Mouse (Mus musculus): ENCODE measurements around the gene Khdc1a. TPM values are rescaled to one million over a fixed set of nuclear protein-coding genes. Genes with fewer than 3 reads are reported as not detected.
"Not testable (repeated sequence)": the region's sequence is repeated elsewhere in the genome, so short reads cannot be mapped to it uniquely, and the experiment has no call there.

Khdc1a gene
- polyA plus RNA-seq (2015; fragmentation: Nextera tagmentation; extraction: Ambion mirVana) = not detected in 2 replicates

DNA sequence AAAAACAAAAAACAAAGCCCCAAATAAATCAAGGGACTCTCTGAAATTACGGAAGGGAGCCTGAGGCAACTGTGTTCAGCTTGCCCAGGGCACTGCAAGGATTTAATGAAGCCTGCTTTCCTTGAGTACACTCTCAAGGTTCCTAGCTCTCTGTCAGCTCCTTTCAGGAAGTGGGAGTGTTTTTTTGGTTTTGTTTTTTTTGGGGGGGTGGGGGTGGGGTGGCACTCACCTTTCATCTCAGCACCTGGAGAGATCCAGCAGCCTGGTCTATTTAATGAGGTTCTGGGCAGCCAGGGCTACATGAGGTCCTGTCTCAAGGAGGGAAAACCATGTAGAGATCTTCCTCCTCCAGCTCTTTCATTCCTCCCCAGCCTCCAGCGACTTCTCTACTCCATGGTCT is at the start of gene Khdc1a:
Gene Khdc1a, plus strand, starts transcription at position 301 of the 400 bp plus-strand sequence.
- 68% methylated on average over 2 of the region's 2 CpGs for WGBS
- H3K27me3 ChIP-seq = no peaks in the 10 kb centered on the region
- H3K4me2 ChIP-seq = no peak within 1 kb of the TSS
- no peak for ATAC-seq (replicated peaks; ENCODE audit: low FRiP score)
- no peaks in the 10 kb centered on the region for H3K9me3 ChIP-seq (replicated peaks)
- H3K27ac ChIP-seq = no peak within 1 kb of the TSS
- no peaks in the 10 kb centered on the region for H3K36me3 ChIP-seq
- H3K4me1 ChIP-seq = no peaks in the 10 kb centered on the region
- no peak within 1 kb of the TSS for H3K4me3 ChIP-seq (replicated peaks)
- no peak within 1 kb of the TSS for H3K9ac ChIP-seq

GRCm38 (mm10) chr1:21299826-21300225 is 49.6 kb upstream of the Khdc1a start:
- no peak overlapping the region for H3K4me3 ChIP-seq (replicated peaks)
- no peaks in the 10 kb centered on the region for H3K27me3 ChIP-seq
- H3K27ac ChIP-seq = no peak overlapping the region
- no peaks in the 10 kb centered on the region for H3K36me3 ChIP-seq
- H3K4me2 ChIP-seq = no peak overlapping the region
- H3K4me1 ChIP-seq = no peaks in the 10 kb centered on the region
- ATAC-seq (replicated peaks; ENCODE audit: low FRiP score) = no peak
- no peak overlapping the region for H3K9ac ChIP-seq
- no peaks in the 10 kb centered on the region for H3K9me3 ChIP-seq (replicated peaks)
- WGBS = 57% methylated on average over 3 of the region's 3 CpGs

DNA sequence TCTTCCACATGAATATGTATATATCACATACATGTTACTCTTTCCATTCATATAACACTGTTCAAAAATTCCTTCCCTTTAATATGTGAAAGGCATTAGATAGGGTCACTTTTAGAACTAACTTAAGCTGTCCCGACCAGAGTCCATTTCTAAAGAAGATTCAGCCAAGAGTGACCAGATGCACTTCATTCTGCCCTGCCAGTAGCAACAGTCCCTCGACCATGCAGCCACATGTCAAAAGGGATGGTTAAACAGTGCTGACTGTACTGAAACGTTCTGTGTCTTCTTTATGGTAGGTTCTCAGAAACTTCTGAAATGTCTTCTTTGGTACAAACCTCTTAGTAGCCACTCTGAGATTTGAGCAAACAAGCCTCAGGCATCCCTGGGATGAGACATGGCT is 47.8 kb upstream of the Khdc1a start:
- Histone ChIP-seq H3K36me3 (no peaks in the 10 kb centered on the region), H3K27ac (no peak overlapping the region), H3K4me2 (no peak overlapping the region), H3K9ac (no peak overlapping the region), H3K27me3 (no peaks in the 10 kb centered on the region), H3K4me3 (replicated peaks) (no peak overlapping the region), H3K4me1 (no peaks in the 10 kb centered on the region), H3K9me3 (replicated peaks) (no peaks in the 10 kb centered on the region)
- no peak for ATAC-seq (replicated peaks; ENCODE audit: low FRiP score)
- 78% methylated on average over 3 of the region's 3 CpGs for WGBS

DNA sequence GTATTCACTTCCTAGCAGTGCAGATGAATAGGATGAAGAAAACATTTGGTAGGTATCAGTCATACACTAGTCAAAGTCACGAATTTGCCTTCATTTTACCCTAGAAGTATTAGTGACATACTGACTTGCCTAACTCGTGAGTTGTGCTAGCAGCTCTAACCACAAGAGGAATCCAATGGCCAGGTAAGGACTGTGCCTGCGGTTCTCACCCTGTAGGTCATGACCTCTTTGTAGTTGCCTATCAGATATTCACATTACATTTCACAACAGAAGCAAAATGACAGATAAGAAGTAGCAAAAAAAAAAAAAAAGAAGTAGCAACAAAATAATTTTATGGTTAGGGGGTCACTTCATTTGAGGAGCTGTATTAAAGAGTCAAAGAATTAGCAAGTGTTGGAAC is 45.3 kb upstream of the Khdc1a start:
- 86% methylated on average over 3 of the region's 3 CpGs for WGBS
- ATAC-seq (replicated peaks; ENCODE audit: low FRiP score) = no peak

GRCm38 (mm10) chr1:21304646-21305045 is 44.8 kb upstream of the Khdc1a start:
- 82% methylated on average over 4 of the region's 4 CpGs for WGBS
- H3K27ac ChIP-seq = no peak overlapping the region
- no peak for ATAC-seq (replicated peaks; ENCODE audit: low FRiP score)
- no peaks in the 10 kb centered on the region for H3K27me3 ChIP-seq
- no peaks in the 10 kb centered on the region for H3K4me1 ChIP-seq
- H3K4me2 ChIP-seq = no peak overlapping the region
- H3K9ac ChIP-seq = no peak overlapping the region
- no peaks in the 10 kb centered on the region for H3K9me3 ChIP-seq (replicated peaks)
- no peak overlapping the region for H3K4me3 ChIP-seq (replicated peaks)
- H3K36me3 ChIP-seq = no peaks in the 10 kb centered on the region

More for the DNA sequence above, 45.3 kb upstream of the Khdc1a start:
- no peaks in the 10 kb centered on the region for H3K36me3 ChIP-seq
- no peaks in the 10 kb centered on the region for H3K4me1 ChIP-seq
- H3K9ac ChIP-seq = no peak overlapping the region
- H3K4me3 ChIP-seq (replicated peaks) = no peak overlapping the region
- no peaks in the 10 kb centered on the region for H3K27me3 ChIP-seq
- H3K4me2 ChIP-seq = no peak overlapping the region
- no peaks in the 10 kb centered on the region for H3K9me3 ChIP-seq (replicated peaks)
- no peak overlapping the region for H3K27ac ChIP-seq

DNA sequence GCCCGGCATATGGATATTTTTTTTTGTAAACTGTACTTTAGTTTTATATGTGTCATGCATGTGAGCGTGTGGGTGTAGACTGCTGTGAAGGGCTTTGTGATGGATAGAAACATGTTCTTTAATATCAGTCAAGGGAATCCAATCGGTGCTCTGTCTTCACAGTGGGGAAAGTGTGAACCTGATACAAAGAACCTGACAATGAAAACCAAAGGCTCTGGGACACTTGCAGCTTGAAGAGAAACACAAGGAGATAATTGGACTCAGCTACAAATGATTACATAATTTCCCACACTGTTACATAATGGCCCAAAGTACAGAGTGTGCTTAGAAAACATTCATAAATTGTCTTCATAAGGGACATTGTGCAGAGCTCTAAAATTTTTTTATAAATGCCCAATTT is 44.0 kb upstream of the Khdc1a start:
- no peaks in the 10 kb centered on the region for H3K27me3 ChIP-seq
- H3K9me3 ChIP-seq (replicated peaks) = no peaks in the 10 kb centered on the region
- H3K4me2 ChIP-seq = no peak overlapping the region
- no peak overlapping the region for H3K9ac ChIP-seq
- H3K4me1 ChIP-seq = no peaks in the 10 kb centered on the region
- ATAC-seq (replicated peaks; ENCODE audit: low FRiP score) = no peak
- H3K27ac ChIP-seq = no peak overlapping the region
- WGBS = 90% methylated on average over 3 of the region's 3 CpGs
- H3K4me3 ChIP-seq (replicated peaks) = no peak overlapping the region
- H3K36me3 ChIP-seq = no peaks in the 10 kb centered on the region

DNA sequence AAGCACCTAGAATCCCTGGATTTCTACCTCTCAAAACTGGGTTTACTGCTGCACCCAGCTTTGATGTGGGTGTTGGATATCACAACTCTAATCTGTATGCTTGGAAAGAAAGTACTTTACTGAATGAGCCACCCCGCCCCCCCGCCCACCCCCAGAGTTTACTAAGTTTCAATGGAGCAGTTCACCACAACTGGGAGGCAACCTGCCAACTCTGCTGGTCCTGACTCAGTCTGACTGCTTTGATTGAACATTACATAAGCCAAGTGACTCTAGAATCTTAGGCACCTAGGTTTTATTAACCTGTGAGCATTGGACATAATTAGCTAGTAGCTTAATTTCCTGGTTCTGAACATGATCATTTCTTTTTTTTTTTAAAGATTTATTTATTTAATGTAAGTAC is 35.1 kb upstream of the Khdc1a start:
- Histone ChIP-seq H3K4me2 (no peak overlapping the region), H3K27me3 (no peaks in the 10 kb centered on the region), H3K4me3 (replicated peaks) (no peak overlapping the region), H3K9me3 (replicated peaks) (no peaks in the 10 kb centered on the region), H3K9ac (no peak overlapping the region), H3K4me1 (no peaks in the 10 kb centered on the region), H3K36me3 (no peaks in the 10 kb centered on the region), H3K27ac (no peak overlapping the region)
- ATAC-seq (replicated peaks; ENCODE audit: low FRiP score) = no peak
- WGBS = 97% methylated on average over 2 of the region's 2 CpGs

DNA sequence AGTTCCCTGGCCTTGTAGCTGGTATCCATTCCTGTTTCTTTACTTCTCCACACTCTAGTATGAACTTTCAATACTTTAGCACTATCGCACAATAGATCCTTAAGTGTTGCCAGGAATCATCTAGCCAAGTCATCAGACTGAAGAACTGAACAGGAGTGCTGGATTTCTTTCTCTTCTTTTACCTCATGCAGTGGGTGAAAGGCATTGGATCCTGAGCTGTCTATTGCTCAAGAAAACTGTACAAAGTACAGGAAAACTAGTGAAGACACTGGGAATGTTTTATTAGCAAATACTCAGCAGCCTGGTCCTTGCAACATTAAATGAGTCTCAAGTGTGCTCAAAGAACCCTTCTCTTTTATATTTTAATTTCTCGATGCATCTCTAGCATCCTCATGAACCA is 33.7 kb upstream of the Khdc1a start:
- no peaks in the 10 kb centered on the region for H3K4me1 ChIP-seq
- no peaks in the 10 kb centered on the region for H3K36me3 ChIP-seq
- H3K4me2 ChIP-seq = no peak overlapping the region
- H3K27ac ChIP-seq = no peak overlapping the region
- no peak for ATAC-seq (replicated peaks; ENCODE audit: low FRiP score)
- H3K9ac ChIP-seq = no peak overlapping the region
- no peaks in the 10 kb centered on the region for H3K27me3 ChIP-seq
- H3K4me3 ChIP-seq (replicated peaks) = no peak overlapping the region
- 90% methylated on average over 2 of the region's 2 CpGs for WGBS
- H3K9me3 ChIP-seq (replicated peaks) = no peaks in the 10 kb centered on the region

DNA sequence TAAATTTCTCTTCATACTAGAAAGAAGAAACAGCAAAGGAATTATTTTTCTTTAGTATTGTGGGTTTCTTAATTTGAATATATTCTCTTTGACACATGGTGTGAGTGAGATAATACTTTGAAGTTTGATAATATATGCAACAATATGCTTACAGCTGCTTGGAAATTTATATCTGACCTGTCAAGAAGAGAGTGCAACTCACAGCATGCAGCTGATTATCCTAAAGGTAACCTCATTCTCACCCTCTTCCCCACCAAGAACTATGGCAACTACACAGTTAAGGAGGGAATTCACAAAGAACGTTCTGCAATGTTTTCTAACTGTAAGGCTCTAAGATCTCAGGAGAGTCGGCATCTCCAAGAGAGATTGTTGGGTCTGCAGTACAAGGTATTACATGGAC is 33.1 kb upstream of the Khdc1a start:
- H3K27ac ChIP-seq = no peak overlapping the region
- no peak overlapping the region for H3K4me3 ChIP-seq (replicated peaks)
- H3K4me2 ChIP-seq = no peak overlapping the region
- H3K9ac ChIP-seq = no peak overlapping the region
- H3K36me3 ChIP-seq = no peaks in the 10 kb centered on the region
- no peaks in the 10 kb centered on the region for H3K27me3 ChIP-seq
- no peak for ATAC-seq (replicated peaks; ENCODE audit: low FRiP score)
- no peaks in the 10 kb centered on the region for H3K9me3 ChIP-seq (replicated peaks)
- no peaks in the 10 kb centered on the region for H3K4me1 ChIP-seq
- WGBS = 79% methylated on average over 2 of the region's 2 CpGs

DNA sequence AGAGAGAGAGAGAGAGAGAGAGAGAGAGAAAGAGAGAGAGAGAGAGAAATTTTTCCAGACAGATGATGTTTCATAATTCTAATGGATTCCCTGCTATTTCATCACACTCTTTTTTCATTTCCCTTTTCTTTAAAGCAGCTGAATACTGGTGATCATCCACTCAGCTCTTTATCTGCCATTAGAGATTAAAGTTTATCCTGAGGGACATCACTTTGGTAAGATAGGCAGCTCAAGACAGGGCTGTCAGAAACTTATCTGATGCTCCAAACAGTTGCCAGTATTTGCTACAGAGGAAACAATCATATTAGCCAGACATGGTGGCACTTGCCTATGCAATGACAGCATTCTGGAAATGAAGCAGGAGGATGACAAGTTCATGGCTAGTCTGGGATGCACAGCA is 31.2 kb upstream of the Khdc1a start:
- H3K9ac ChIP-seq = no peak overlapping the region
- ATAC-seq (replicated peaks; ENCODE audit: low FRiP score) = no peak
- H3K4me2 ChIP-seq = no peak overlapping the region
- no peaks in the 10 kb centered on the region for H3K27me3 ChIP-seq
- no peak overlapping the region for H3K27ac ChIP-seq
- no peaks in the 10 kb centered on the region for H3K4me1 ChIP-seq
- H3K9me3 ChIP-seq (replicated peaks) = no peaks in the 10 kb centered on the region
- H3K36me3 ChIP-seq = no peaks in the 10 kb centered on the region
- H3K4me3 ChIP-seq (replicated peaks) = no peak overlapping the region

DNA sequence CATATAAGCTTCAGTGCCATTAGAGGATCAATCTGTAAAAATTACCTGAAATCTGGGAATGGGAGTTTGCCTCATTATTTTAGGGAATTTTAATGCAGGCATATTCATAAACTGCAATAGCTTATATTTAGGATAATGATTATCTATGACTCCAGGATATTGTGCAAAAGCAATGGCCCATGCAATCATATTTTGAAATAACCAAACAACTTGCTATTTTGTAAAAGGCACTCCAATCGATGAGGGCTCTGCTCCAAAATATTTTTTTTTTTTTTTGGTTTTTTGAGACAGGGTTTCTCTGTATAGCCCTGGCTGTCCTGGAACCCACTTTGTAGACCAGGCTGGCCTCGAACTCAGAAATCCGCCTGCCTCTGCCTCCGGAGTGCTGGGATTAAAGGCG is 29.2 kb upstream of the Khdc1a start:
- not testable (repeated sequence) for H3K27ac ChIP-seq; H3K4me2 ChIP-seq; H3K36me3 ChIP-seq; H3K4me3 ChIP-seq (replicated peaks); ATAC-seq (replicated peaks; ENCODE audit: low FRiP score); H3K9ac ChIP-seq; H3K9me3 ChIP-seq (replicated peaks); H3K4me1 ChIP-seq; H3K27me3 ChIP-seq
- WGBS = 94% methylated on average over 5 of the region's 5 CpGs

DNA sequence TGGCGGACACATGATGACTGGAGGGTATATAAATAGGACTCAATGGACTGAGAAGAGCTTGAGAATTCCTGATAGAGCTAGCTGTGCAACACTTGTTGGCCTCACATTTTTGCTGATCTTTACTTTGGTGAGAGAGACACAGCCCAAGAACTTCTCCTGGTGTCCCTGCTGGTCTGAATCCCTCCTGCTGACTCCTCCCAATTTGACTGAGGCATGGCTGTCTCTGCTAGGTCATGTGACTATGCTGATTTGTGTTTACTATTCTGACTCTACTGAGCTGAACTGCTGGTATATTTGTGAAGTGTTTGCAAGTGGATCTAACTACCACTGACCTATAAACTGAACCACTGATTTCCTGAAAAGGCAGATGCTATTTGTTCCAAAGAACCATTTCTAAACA is 27.8 kb upstream of the Khdc1a start:
- Histone ChIP-seq H3K9me3 (replicated peaks) (no peaks in the 10 kb centered on the region), H3K27me3 (no peaks in the 10 kb centered on the region), H3K4me2 (no peak overlapping the region), H3K36me3 (no peaks in the 10 kb centered on the region), H3K27ac (no peak overlapping the region), H3K4me3 (replicated peaks) (no peak overlapping the region), H3K9ac (no peak overlapping the region), H3K4me1 (no peaks in the 10 kb centered on the region)
- ATAC-seq (replicated peaks; ENCODE audit: low FRiP score) = no peak
- WGBS = 88% methylated on average over 1 of the region's 1 CpGs

DNA sequence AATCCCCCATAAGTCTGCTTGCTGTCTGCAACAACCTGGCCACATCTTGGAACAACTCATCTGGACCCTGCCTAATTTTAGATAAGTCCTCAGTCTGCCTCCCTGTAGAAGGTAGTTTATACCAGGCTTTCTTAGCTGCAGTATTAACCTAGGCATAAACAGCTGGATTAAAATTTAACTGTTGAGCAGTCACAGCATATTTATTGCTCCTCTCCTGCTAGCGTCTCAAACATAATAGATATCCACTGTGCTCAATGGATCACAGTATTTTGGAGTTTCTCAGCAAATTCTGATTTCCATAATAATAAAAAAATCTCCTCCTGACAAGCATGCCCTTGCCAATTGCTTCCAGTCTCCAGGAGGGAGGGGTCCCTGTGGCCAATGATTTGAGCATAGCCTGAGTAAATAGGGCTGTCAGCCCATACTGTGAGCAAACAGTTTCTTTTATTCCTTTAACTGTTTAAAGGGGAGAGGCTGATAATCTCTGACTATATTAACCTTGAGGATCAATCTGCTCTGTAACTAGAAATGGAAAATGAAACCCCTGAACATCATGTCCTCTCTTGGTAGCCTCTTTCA is 25.4 kb upstream of the Khdc1a start:
- no peaks in the 10 kb centered on the region for H3K9me3 ChIP-seq (replicated peaks)
- H3K36me3 ChIP-seq = no peaks in the 10 kb centered on the region
- H3K4me1 ChIP-seq = no peaks in the 10 kb centered on the region
- H3K27me3 ChIP-seq = no peaks in the 10 kb centered on the region
- no peak overlapping the region for H3K4me2 ChIP-seq
- H3K9ac ChIP-seq = no peak overlapping the region
- 45% methylated on average over 1 of the region's 1 CpGs for whole genome bisulfite sequencing
- H3K4me3 ChIP-seq (replicated peaks) = no peak overlapping the region
- ATAC-seq (replicated peaks; ENCODE audit: low FRiP score) = no peak
- no peak overlapping the region for H3K27ac ChIP-seq

Measured in kidney, embryonic 15.5 days (tissue).